Mouse (Mus musculus): Measurements from ENCODE around the gene Cib4. TPM values are rescaled to one million over a fixed set of nuclear protein-coding genes. Genes with fewer than 3 reads are reported as not detected.

The Cib4 gene
- total RNA-seq, 1 experiment from 2014 or later: 1.4 TPM

DNA sequence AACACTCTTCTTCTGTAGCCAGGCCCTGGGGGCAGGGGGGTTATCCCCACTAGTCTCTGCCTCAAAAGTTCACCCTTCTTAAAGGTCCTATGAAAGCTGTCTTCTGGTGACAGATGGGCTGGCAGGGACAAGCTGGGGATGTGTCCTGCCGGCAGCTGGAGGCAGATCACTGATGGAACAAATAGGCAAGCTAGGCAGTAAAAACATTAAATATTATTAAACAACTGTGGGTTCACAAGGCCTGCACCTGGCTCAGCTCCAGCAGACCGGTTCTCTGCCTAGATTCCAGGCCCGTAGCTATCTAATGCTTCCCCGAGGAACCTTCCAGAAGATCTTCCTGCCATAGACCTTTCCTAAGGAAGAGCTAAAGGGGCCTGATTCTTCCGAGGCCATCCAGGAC is 27.5 kb downstream of the Cib4 start:
- peak; percentile 44 for DNase-seq

GRCm38 (mm10) chr5:30516376-30516775 is 29.3 kb downstream of the Cib4 start:
- peak; percentile 85 for DNase-seq

GRCm38 (mm10) chr5:30513111-30513510 is 32.5 kb downstream of the Cib4 start:
- no peak for DNase-seq

DNA sequence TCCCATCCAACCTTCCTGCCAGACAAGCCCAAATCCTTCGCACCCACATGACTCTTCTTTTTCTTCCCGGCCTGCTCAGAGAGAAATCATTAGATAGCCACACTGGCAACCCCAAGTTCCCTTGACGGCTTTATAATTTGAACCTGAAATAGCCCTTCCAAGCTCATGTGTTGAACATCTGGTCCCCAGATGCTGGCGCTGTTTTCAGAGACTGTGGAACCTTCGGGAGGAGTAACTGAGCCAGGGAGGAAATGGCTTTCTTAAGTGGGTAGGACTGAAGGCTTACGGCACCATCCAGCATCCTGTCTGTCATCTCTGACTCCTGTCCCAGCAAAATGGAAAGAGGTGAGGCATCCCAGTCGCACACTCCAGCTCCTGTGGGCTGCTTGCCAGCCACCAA is 48.3 kb downstream of the Cib4 start:
- no peak for DNase-seq

DNA sequence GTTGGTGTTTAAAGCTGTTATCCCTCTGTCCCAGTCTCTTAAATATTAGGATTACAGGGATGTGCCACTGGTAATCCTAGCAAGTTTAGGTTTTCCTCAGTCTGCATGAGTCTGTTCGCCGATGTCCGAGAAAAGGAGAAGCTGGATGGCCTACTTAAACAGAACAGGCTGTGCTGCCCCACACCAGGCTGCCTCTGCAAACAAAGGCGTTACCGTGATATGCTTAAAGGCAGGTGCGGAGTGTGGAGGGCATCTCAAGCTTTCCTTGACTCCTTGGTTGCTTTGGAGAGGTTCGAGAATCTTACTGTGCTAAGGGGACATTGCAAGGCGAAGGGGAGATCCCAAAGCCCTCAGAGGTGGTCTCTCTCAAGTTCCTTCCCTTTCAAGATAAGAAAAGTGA is 48.8 kb downstream of the Cib4 start:
- no peak for DNase-seq

GRCm38 (mm10) chr5:30495288-30495687 is 50.3 kb downstream of the Cib4 start:
- DNase-seq: no peak

DNA sequence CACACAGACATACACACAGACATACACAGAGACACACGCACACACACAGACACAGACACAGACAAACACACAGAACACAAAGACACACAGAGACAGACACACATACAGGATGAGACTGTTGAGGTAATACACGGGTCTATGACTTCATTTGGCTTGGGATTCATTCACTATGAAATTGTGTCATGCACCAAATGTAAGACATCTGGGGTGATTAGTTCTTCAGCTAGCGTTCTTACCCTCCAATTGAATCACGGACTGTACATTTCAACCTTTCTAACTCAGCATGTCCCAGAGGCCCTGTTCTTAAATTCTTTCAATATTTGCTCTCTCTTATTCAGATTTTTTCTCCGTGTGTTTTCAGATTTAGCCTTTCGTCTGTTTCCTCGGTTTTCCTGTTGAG is 51.0 kb downstream of the Cib4 start:
- no peak for DNase-seq

DNA sequence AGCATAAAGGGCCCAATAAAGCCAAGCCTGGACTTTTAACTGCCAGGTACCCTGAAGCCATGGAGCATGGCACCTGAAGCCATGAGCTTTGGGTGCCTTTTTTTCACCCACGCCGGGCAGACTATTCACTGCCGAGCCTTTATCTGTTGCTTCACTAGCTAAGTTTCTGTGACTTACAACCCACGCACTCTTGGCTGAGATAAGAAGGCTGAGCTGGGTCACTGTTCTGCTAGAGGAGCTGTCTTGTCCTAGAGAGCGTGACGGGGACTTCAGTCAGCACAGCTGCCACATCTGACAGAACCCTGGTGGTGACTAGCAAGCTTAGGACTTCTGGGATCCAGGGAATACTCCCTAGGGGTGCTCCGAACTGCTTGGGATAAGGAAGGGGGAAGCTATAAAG is 51.9 kb downstream of the Cib4 start:
- no peak for DNase-seq

- DNase-seq: no peak
Observed at GRCm38 (mm10) chr5:30490845-30491244, 54.8 kb downstream of the Cib4 start.

DNA sequence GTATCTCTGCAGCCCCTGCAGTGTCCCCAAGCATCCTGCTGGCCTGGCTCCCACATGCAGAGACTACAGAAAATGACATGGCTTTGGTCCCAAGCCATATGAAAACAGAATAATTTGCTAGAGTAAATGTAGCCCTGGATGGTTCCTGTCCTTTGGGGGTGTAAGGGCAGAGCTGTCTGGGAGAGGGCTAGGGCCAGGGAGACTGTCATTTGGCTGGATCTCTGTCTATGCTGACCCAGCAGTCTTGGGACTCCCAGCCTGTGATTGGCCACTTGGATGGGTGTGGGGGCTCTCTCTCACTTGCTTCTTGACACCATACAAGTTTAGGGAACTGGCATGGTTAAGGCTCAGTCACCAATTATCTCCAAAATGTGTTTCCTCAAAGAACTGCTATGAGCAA is 55.4 kb downstream of the Cib4 start:
- no peak for DNase-seq

DNA sequence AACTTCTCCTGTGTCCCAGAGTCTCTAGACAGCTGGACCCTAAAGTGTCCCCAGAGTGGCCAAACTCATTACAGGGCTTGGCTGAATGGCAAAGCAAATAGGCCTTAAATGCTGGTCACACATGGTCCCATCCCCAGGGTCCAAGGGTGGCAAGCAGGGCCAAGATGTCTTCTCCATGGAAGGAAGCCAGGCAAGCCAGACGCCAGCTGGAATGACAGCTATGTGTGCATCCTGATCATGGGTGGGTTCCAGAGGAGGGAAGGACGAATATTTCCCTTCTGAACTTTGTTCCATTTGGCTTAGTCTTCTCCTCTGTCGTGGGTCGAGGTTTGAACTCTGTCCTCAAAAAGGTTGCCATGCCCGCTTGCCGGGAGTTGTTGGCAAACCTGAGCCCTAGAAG is 60.5 kb downstream of the Cib4 start:
- peak; percentile 53 for DNase-seq

GRCm38 (mm10) chr5:30484591-30484990 is 61.0 kb downstream of the Cib4 start:
- peak; percentile 15 for DNase-seq

GRCm38 (mm10) chr5:30483533-30483932 is 62.1 kb downstream of the Cib4 start:
- DNase-seq: peak; percentile 39

DNA sequence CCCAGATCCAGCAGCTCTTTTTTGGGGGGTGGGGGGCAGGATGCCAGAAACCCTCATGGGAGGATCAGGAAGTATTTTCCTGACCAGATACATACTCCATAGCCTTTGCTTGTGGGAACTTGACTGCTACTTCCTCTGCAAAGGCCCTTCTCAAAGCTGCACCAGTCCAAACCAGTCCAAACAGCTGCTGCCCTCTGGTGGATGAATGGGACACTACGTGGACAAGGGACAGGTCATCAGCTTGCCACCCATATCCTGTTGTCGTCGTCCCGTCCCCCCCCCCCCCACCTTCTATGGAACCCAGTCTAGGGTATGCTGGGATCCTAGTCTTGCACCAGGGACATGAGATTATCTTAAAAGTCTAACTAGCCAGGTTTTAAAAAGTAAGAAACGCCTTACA is 63.3 kb downstream of the Cib4 start:
- peak; percentile 84 for DNase-seq

DNA sequence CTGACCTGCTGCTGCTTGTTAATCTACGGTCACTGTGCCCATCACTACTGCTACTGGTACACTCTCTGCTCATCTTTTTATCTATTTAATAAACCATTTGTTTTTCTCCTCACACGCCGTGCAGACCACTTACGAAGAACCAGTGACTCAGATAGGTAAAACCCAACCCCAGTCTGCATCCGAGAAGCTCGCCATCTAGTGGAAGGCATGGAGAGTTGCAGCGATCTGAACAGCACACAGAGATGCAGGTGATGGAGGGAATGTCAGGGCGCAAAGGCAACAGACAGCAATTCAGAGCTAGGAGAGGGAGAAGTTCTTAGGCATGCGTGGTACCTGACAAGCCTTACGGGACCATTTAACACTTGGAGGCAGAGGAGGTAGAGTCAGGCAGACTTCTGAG is 69.1 kb downstream of the Cib4 start:
- DNase-seq: peak; percentile 42

GRCm38 (mm10) chr5:30472148-30472547 is 73.5 kb downstream of the Cib4 start:
- DNase-seq: no peak

DNA sequence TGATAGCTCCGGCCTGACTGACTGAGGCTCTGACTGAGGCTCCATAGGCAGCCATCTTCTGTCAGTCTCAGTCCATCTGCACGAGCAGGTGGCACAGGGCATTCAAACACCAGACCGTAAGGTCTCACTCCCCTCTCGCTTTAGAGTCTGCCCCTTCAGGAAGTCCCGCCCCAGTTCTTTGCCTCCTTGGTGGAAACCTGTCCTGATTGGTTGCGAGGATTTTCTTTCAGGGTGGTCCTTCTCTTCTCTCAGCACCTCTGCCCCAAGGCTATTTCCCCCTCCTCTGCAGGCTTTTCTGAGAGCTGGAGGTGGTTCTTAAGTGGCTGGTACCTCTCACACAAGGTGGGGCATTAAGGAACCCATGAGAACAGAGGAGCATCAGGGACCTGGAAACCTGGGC is 75.2 kb downstream of the Cib4 start:
- no peak for DNase-seq

GRCm38 (mm10) chr5:30466315-30466714 is 79.3 kb downstream of the Cib4 start:
- DNase-seq: no peak

DNA sequence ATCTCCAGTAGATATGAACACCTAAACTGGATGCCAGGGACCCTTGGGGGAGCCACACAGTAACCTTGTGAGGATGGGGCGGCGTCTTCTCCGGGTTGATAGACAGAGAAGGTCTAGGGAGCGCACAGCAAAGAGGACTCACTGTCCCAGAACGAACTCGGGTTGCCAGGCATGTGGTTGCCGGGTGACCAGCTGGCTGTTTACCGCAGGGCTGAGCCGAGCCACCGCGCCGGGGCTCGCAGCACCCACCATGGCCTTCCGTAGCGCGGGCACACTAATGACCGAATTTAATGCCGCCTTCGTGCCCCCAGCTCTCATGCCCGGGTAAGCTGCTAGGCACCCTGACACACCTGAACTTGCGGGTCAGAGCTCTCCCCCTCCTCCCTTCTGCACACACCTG is 79.8 kb downstream of the Cib4 start, which contains the start of gene 1700001C02Rik:
TSS of gene 1700001C02Rik (plus strand) at position 187 of the 400 bp plus-strand sequence.
- DNase-seq: peak; percentile 32

- DNase-seq: peak; percentile 58
Observed at GRCm38 (mm10) chr5:30461821-30462220, 83.8 kb downstream of the Cib4 start, which contains the start of gene Otof. Otof (minus strand) TSS chr5:30461932.

DNA sequence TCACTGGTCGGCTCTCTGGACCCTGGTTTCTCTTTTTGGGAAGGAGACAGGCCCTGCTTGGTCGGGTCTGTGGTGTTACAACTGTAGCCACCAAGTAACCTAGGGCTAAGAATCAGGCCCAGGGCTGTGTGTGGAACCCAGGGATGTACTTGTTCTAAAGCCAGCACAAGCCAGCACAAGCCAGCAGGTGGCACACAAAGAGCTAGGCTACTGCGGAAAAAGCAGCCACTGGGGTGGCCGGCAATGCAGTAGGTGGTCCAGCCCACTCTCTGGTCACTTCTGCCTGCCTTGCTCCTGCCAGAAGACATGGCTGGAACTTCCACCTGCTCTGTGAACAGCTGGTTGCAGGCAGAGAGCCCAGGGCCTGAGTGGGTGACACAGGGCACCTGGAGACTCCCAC is 85.5 kb downstream of the Cib4 start:
- DNase-seq: no peak

DNA sequence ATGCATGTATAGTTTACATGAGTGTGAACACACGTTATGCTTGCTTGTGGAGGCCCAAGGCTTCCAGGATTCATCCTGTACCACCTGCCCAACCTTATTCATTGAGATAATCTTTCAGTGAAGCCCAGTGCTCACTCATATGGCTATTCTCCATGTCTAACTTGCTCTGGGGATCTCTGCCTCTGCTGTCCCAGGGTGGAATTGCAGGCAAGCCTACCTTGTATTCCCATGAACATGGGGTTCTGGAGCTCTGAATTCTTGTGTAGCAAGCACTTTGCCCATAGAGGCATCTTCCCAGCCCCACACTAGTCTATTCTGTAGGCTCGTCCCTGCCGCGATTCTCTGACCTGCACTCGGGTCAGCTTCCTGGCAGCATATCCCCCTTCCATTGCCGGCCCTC is 89.6 kb downstream of the Cib4 start:
- DNase-seq: peak; percentile 13

- DNase-seq: no peak
Observed at GRCm38 (mm10) chr5:30444327-30444895, 101.2 kb downstream of the Cib4 start.

DNA sequence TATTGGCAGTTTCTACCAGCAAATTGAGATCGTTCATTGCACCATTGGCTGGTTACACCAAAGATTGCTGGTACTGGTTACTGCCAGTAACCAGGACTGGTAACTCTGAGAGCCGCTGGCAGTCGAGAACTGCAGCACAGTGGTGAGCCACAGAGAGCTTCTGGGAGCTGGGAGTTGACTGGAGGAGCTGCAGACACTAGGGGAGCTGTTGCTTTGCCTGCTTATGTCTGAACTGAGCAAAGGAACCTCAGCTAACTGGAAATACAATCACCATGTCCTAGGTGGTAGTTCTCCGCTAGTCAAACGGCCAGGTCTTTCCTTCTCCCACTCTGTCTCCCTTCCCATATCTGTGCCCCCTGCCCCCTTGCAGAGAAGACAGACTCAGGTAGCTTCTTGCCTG is 103.4 kb downstream of the Cib4 start:
- no peak for DNase-seq

Data from adrenal gland, postnatal 14 days (tissue).